Mouse (Mus musculus) ES-E14 (cell line): ENCODE measurements around the gene Aig1.

ENCODE experiments used
- CHD2 ChIP-seq: IDR thresholded peaks from 2 replicates; pipeline ENCODE4 v1.6.1; 2014; ENCODE audit warnings: mild to moderate bottlenecking, low read depth, low read length, inconsistent platforms
- HCFC1 ChIP-seq: IDR thresholded peaks from 2 replicates; pipeline ENCODE4 v1.6.1; 2012; ENCODE audit warnings: low read length, inconsistent platforms, borderline replicate concordance; ENCODE audit not compliant: insufficient read depth
- MAFK ChIP-seq: IDR thresholded peaks from 2 replicates; pipeline ENCODE4 v1.6.1; 2014; ENCODE audit warnings: mild to moderate bottlenecking, low read depth, low read length, inconsistent platforms; ENCODE audit not compliant: insufficient read depth
- ZC3H11A ChIP-seq: IDR thresholded peaks from 2 replicates; pipeline ENCODE4 v1.6.1; 2012; ENCODE audit warnings: low read depth, mild to moderate bottlenecking, inconsistent platforms, low read length, borderline replicate concordance
- ZNF384 ChIP-seq: IDR thresholded peaks from 2 replicates; pipeline ENCODE4 v1.6.1; 2012; ENCODE audit warnings: low read depth, low read length, inconsistent platforms

DNA sequence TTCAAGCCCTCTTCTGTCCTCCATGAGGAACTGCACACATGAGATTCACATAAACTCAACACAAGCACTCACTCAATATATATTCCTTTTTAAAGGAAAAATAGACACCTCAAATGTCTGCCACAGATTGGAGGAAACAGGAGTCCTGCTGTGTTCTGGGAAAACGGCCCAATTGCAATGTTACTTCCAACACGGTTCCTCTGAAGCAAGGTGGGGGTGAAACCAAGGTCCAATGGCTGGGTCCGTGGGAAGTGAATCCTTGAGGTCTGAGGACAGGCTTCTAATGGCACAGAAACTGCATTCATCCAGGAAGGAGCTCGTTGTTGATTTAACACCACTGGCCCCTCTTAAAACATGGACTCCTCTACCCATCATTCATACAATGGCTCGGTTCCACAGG, 67.5 kb downstream of the Aig1 start:
- TF ChIP-seq CHD2 (no peak), HCFC1 (no peak), ZC3H11A (no peak), MAFK (no peak), ZNF384 (no peak)
